Mouse (Mus musculus) kidney, postnatal 0 days (tissue): ENCODE results near the gene Tmem14a. TPM values are rescaled to one million over a fixed set of nuclear protein-coding genes. Genes with fewer than 3 reads are reported as not detected.
"Not testable (repeated sequence)": the region's sequence is repeated elsewhere in the genome, so short reads cannot be mapped to it uniquely, and the experiment has no call there.

ENCODE experiments used
- ATAC-seq: fragments of 200-750 bp; cut with Nextera tagmentation; replicated peaks from 2 replicates; pipeline ENCODE4 v1.8.0; 2017; ENCODE audit warnings: low read depth, moderate number of reproducible peaks, moderate TSS enrichment, moderate library complexity; ENCODE audit not compliant: low FRiP score
- DNase-seq: peaks from one replicate; pipeline ENCODE4 v3.0.0-alpha.2; 2016; ENCODE audit warnings: low spot score
- H3K27ac ChIP-seq: fragments of 300-500 bp; sonication (generic); 2 replicates; pipeline ENCODE4 v1.5.1; 2014; ENCODE audit warnings: mild to moderate bottlenecking
- H3K27me3 ChIP-seq: fragments of 300-500 bp; sonication (generic); 2 replicates; pipeline ENCODE4 v1.6.1; 2014; ENCODE audit warnings: low read length, mixed read lengths; ENCODE audit not compliant: insufficient read depth
- H3K36me3 ChIP-seq: fragments of 300-500 bp; sonication (generic); 2 replicates; pipeline ENCODE4 v1.6.1; 2014; ENCODE audit warnings: low read length, mixed read lengths; ENCODE audit not compliant: insufficient read depth
- H3K4me1 ChIP-seq: fragments of 300-500 bp; sonication (generic); replicated peaks from 2 replicates; pipeline ENCODE4 v1.6.1; 2014; ENCODE audit warnings: antibody characterized with exemption, low read length, mixed read lengths; ENCODE audit not compliant: insufficient read depth
- H3K4me2 ChIP-seq: fragments of 300-500 bp; sonication (generic); 2 replicates; pipeline ENCODE4 v1.6.1; 2014; ENCODE audit warnings: mild to moderate bottlenecking, low read length, moderate library complexity, mixed read lengths
- H3K4me3 ChIP-seq: fragments of 300-500 bp; sonication (generic); replicated peaks from 2 replicates; pipeline ENCODE4 v1.5.1; 2014; ENCODE audit warnings: low read depth, low read length
- H3K9ac ChIP-seq: fragments of 300-500 bp; sonication (generic); 2 replicates; pipeline ENCODE4 v1.6.1; 2014; ENCODE audit warnings: low read depth, low read length
- H3K9me3 ChIP-seq: fragments of 300-500 bp; sonication (generic); replicated peaks from 2 replicates; pipeline ENCODE4 v1.6.1; 2016; ENCODE audit warnings: low read length, inconsistent platforms, mixed read lengths
- CTCF ChIP-seq: IDR thresholded peaks from 2 replicates; pipeline ENCODE4 v1.5.1; 2016; ENCODE audit warnings: antibody characterized with exemption, low read depth, mild to moderate bottlenecking, moderate library complexity
- whole genome bisulfite sequencing: fragments of 180-500 bp; shearing (Covaris S2); extraction: QIAGEN DNeasy Blood & Tissue Kit; methylation state at CpG from one replicate; pipeline ENCODE4 v1.1.7; 2014; 5-methylcytosine and 5-hydroxymethylcytosine counted together
- polyA plus RNA-seq: library from polyadenylated mRNA; unstranded; fragments of >200 nt; fragmentation: Nextera tagmentation; extraction: Ambion mirVana; gene quantifications from 2 replicates; pipeline ENCODE4 v1.2.1, GENCODE M21; 2015

Gene Tmem14a
- polyA plus RNA-seq, 1 experiment from 2014 or later, result 14.1 TPM

GRCm38 (mm10) chr1:21253303-21253650 lies 34.9 kb downstream of the Tmem14a start:
- no peak overlapping the region for H3K4me2 ChIP-seq
- H3K27me3 ChIP-seq, result no peaks in the 10 kb centered on the region
- H3K36me3 ChIP-seq, result no peaks in the 10 kb centered on the region
- DNase-seq (no peak), ATAC-seq (no peak)
- H3K9ac ChIP-seq, result no peak overlapping the region
- no peak overlapping the region for H3K4me3 ChIP-seq
- H3K27ac ChIP-seq, result no peak overlapping the region
- TF ChIP-seq CTCF, result no peak
- no peaks in the 10 kb centered on the region for H3K4me1 ChIP-seq
- 81% methylated on average over 1 of the region's 1 CpGs for WGBS
- H3K9me3 ChIP-seq, result no peaks in the 10 kb centered on the region

- H3K4me2 ChIP-seq, result no peak overlapping the region
- H3K9me3 ChIP-seq, result no peaks in the 10 kb centered on the region
- 69% methylated on average over 4 of the region's 4 CpGs for WGBS
- H3K27ac ChIP-seq, result no peak overlapping the region
- ATAC-seq (no peak), DNase-seq (no peak)
- TF ChIP-seq CTCF, result no peak
- H3K27me3 ChIP-seq, result no peaks in the 10 kb centered on the region
- no peaks in the 10 kb centered on the region for H3K36me3 ChIP-seq
- no peak overlapping the region for H3K9ac ChIP-seq
- no peaks in the 10 kb centered on the region for H3K4me1 ChIP-seq
- H3K4me3 ChIP-seq, result no peak overlapping the region
Measured at GRCm38 (mm10) chr1:21253856-21254255, 35.5 kb downstream of the Tmem14a start.

DNA sequence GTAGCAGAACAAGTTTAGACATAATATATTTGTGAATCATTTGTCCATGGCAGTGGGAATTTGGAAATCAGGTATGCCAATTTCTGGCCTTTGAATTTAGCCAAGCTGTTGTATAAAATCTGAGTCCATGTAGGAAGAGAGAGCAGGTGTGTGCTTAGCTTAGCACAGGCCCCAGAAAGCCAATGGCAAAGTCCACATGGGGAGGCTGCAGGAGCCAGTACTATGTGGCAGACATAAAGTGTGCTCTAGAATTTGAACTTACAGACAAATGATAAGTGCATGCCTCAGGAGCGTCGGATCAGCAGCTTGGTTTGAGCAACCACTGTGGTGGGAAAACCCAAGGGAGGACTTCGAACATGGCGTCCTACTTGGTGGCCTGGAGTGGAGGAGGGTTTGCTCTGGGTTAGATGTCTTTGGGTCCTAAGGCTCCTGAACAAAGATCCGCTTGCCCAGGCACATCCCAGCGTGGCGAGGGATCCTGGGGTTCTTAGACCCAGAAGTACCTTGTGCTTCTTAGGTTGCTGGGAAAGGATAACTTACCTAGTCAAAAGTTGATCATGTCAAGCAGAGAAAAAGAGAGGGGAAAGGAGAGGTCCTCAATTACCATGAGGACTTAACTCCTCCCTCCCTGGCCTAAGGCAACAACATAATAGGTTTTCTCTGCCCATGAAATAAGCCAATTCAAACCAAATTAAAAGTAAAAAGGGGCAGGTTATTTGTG lies 37.4 kb downstream of the Tmem14a start:
- no peaks in the 10 kb centered on the region for H3K4me1 ChIP-seq
- WGBS, result 95% methylated on average over 7 of the region's 7 CpGs
- no peaks in the 10 kb centered on the region for H3K27me3 ChIP-seq
- no peaks in the 10 kb centered on the region for H3K36me3 ChIP-seq
- no peak overlapping the region for H3K27ac ChIP-seq
- H3K4me2 ChIP-seq, result no peak overlapping the region
- TF ChIP-seq CTCF, result no peak
- DNase-seq (no peak), ATAC-seq (no peak)
- no peak overlapping the region for H3K9ac ChIP-seq
- no peaks in the 10 kb centered on the region for H3K9me3 ChIP-seq
- no peak overlapping the region for H3K4me3 ChIP-seq

DNA sequence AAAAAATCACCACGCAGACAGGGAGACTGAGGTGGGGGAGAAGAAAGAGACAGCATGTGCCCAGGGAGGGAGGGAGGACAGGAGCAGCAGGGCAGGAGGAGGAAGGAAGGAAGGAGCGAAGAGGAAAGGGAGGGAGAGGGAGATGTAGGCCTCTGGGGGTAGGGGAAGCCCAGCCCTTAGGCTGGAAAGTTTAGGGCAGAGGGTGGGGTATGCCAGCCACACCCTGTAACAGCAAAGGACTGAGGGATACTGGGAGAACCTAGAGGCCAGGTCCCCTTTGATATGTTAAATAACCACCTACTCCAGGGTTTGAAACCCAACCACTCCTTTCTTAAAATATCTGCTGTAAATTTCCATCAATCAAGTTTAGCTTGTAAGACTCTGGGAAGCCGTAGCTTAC lies 38.0 kb downstream of the Tmem14a start:
- ATAC-seq (no peak), DNase-seq (no peak)
- Histone ChIP-seq H3K27me3 (no peaks in the 10 kb centered on the region), H3K4me1 (no peaks in the 10 kb centered on the region), H3K4me3 (no peak overlapping the region), H3K9ac (no peak overlapping the region), H3K27ac (no peak overlapping the region), H3K4me2 (no peak overlapping the region), H3K36me3 (no peaks in the 10 kb centered on the region), H3K9me3 (no peaks in the 10 kb centered on the region)
- 61% methylated on average over 3 of the region's 3 CpGs for WGBS
- TF ChIP-seq CTCF, result no peak

DNA sequence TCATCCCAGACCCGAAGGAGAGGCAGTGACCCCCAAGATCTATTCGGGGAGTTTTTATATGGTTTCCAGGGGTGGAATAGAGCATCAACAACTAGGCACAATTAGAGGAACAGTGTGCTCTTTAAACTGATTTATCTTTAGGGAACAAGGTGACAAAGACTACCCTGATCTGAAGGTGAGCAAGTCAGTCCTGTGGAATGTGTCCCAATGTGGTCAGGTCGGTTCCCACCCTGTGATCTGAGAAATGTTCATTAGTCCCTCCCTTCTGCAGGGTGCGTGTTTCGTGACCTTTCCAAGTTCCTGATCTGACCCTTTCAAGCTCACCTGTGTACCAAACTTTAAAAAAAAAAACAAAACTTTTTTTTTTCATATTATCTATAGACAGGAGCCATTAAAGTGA lies 38.5 kb downstream of the Tmem14a start:
- Histone ChIP-seq H3K4me2 (no peak overlapping the region), H3K27me3 (no peaks in the 10 kb centered on the region), H3K9ac (no peak overlapping the region), H3K27ac (no peak overlapping the region), H3K9me3 (no peaks in the 10 kb centered on the region), H3K4me3 (no peak overlapping the region), H3K4me1 (no peaks in the 10 kb centered on the region), H3K36me3 (no peaks in the 10 kb centered on the region)
- ATAC-seq (no peak), DNase-seq (no peak)
- WGBS, result 65% methylated on average over 5 of the region's 5 CpGs
- TF ChIP-seq CTCF, result no peak

DNA sequence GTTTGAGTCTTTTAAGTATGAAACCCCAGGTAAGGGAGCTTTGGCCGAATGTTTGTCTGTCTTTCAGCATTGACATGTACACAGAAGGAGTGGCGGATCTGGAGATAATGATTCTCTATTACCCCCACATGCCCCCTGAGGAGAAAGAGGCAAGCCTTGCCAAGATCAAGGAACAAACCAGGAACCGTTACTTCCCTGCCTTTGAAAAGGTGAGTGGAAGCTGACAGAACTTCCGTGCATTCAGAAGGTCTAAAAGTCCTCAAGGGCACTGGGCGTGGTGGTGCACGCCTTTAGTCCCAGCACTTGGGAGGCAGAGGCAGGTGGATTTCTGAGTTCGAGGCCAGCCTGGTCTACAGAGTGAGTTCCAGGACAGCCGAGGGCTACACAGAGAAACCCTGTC lies 41.6 kb downstream of the Tmem14a start:
- not testable (repeated sequence) for H3K9me3 ChIP-seq, H3K27me3 ChIP-seq

GRCm38 (mm10) chr1:21262401-21262800 lies 44.0 kb downstream of the Tmem14a start:
- Histone ChIP-seq H3K27me3 (no peaks in the 10 kb centered on the region), H3K36me3 (no peaks in the 10 kb centered on the region), H3K4me3 (no peak overlapping the region), H3K4me1 (no peaks in the 10 kb centered on the region), H3K9ac (no peak overlapping the region), H3K27ac (no peak overlapping the region), H3K4me2 (no peak overlapping the region), H3K9me3 (no peaks in the 10 kb centered on the region)
- no peak for TF ChIP-seq CTCF
- no peak for DNase-seq
- 94% methylated on average over 5 of the region's 5 CpGs for WGBS
- ATAC-seq, result no peak

More for the DNA sequence above, 41.6 kb downstream of the Tmem14a start:
- not testable (repeated sequence) for H3K4me1 ChIP-seq, H3K4me3 ChIP-seq, DNase-seq, H3K9ac ChIP-seq, H3K27ac ChIP-seq, H3K4me2 ChIP-seq, H3K36me3 ChIP-seq, ATAC-seq
- 84% methylated on average over 7 of the region's 8 CpGs for WGBS
